Mouse (Mus musculus) small intestine, adult 2 months (tissue): ENCODE results near the gene Lmnb2.

Source experiments
- CTCF ChIP-seq: fragments of 200-500 bp; IDR thresholded peaks from 2 replicates; pipeline ENCODE4 v1.5.1; 2012; ENCODE audit warnings: low read depth, mild to moderate bottlenecking, control low read depth, inconsistent platforms, low read length, moderate library complexity, mixed read lengths; ENCODE audit not compliant: insufficient replicate concordance, insufficient read length; ENCODE audit errors: extremely low read depth
- POLR2A ChIP-seq: fragments of 200-500 bp; IDR thresholded peaks from 2 replicates; pipeline ENCODE4 v1.6.1; 2012; ENCODE audit warnings: low read depth, mild to moderate bottlenecking, control low read depth, inconsistent platforms, low read length, moderate library complexity

- TF ChIP-seq CTCF, result no peak
- no peak for TF ChIP-seq POLR2A
Observed at GRCm38 (mm10) chr10:80949081-80949480, 31.0 kb upstream of the Lmnb2 start.
